Mouse (Mus musculus): ENCODE results near the gene Otogl.
A peak's percentile ranks its signal among the peaks of the same experiment; 100 is the strongest.
"Not testable (repeated sequence)": the region's sequence is repeated elsewhere in the genome, so short reads cannot be mapped to it uniquely, and the experiment has no call there.

The Otogl gene

GRCm38 (mm10) chr10:107804285-107804684, 107.6 kb downstream of the Otogl start:
- DNase-seq: not testable (repeated sequence)

- peak; percentile 77 for DNase-seq
Observed at GRCm38 (mm10) chr10:107799671-107800353, 112.1 kb downstream of the Otogl start.

GRCm38 (mm10) chr10:107794812-107795756, 116.8 kb downstream of the Otogl start:
- DNase-seq: peak; percentile 10

- DNase-seq: no peak
Observed at GRCm38 (mm10) chr10:107792491-107792890, 119.4 kb downstream of the Otogl start.

GRCm38 (mm10) chr10:107779548-107779947, 132.4 kb downstream of the Otogl start:
- DNase-seq: no peak

- no peak for DNase-seq
Observed at GRCm38 (mm10) chr10:107759624-107760023, 152.3 kb downstream of the Otogl start.

- DNase-seq: no peak
Observed at GRCm38 (mm10) chr10:107753471-107753870, 158.5 kb downstream of the Otogl start.

- DNase-seq: peak; percentile 6
Observed at GRCm38 (mm10) chr10:107752351-107753143, 159.4 kb downstream of the Otogl start.

- no peak for DNase-seq
Observed at GRCm38 (mm10) chr10:107751944-107752343, 160.0 kb downstream of the Otogl start.

- DNase-seq: peak; percentile 38
Observed at GRCm38 (mm10) chr10:107747566-107747965, 164.4 kb downstream of the Otogl start.

GRCm38 (mm10) chr10:107746717-107747116, 165.2 kb downstream of the Otogl start:
- DNase-seq: no peak

- no peak for DNase-seq
Observed at GRCm38 (mm10) chr10:107739815-107740214, 172.1 kb downstream of the Otogl start.

GRCm38 (mm10) chr10:107737743-107738142, 174.2 kb downstream of the Otogl start:
- DNase-seq: no peak

- no peak for DNase-seq
Observed at GRCm38 (mm10) chr10:107735448-107735847, 176.5 kb downstream of the Otogl start.

GRCm38 (mm10) chr10:107734327-107734726, 177.6 kb downstream of the Otogl start:
- DNase-seq: no peak

GRCm38 (mm10) chr10:107725631-107726030, 186.3 kb downstream of the Otogl start:
- DNase-seq: no peak

GRCm38 (mm10) chr10:107719806-107720205, 192.1 kb downstream of the Otogl start, which contains the start of gene Ptprq:
TSS of gene Ptprq (minus strand) at chr10:107720051.
- no peak for DNase-seq

All from kidney, postnatal 10 days (tissue).